Mouse (Mus musculus): ENCODE measurements around the gene Syne4.

- TF ChIP-seq CTCF (IDR thresholded peaks at IDR 0.05; ENCODE audit: control insufficient read depth, insufficient read depth, insufficient read length): no peak
- no peak for TF ChIP-seq USF1 (IDR thresholded peaks at IDR 0.05; ENCODE audit: low read depth)
- TF ChIP-seq MAX (IDR thresholded peaks at IDR 0.05): no peak
- TF ChIP-seq FOSL1 (IDR thresholded peaks at IDR 0.05; ENCODE audit: insufficient read depth, low read length, poor library complexity, severe bottlenecking): no peak
Measured at GRCm38 (mm10) chr7:30315559-30316529, 1.2 kb downstream of the Syne4 start.

Measured in C2C12 (cell line).